Mouse (Mus musculus) CH12.LX (cell line): ENCODE measurements around the gene Dvl2. TPM values are rescaled to one million over a fixed set of nuclear protein-coding genes. Genes with fewer than 3 reads are reported as not detected.

Experiments
- DNase-seq: peaks from one replicate; pipeline ENCODE4 v3.0.0-alpha.2; 2013; ENCODE audit errors: extremely low read depth
- H3K27ac ChIP-seq: 2 replicates; pipeline ENCODE4 v1.5.1; 2012; ENCODE audit warnings: low read depth, mild to moderate bottlenecking, control low read depth, moderate library complexity; ENCODE audit not compliant: insufficient read depth
- H3K27me3 ChIP-seq: replicated peaks from 2 replicates; pipeline ENCODE3; 2012; ENCODE audit warnings: inconsistent platforms
- H3K36me3 ChIP-seq, 2 experiments: replicated peaks in 1 of 2; 2 replicates each; pipeline versions ENCODE3 to v1.6.1; 2012; ENCODE audit warnings: inconsistent platforms in 1 of 2, low read length in 1 of 2, mild to moderate bottlenecking in 1 of 2, mixed read lengths in 1 of 2, moderate library complexity in 1 of 2; ENCODE audit not compliant: control insufficient read depth in 1 of 2, insufficient read depth in 1 of 2
- H3K4me1 ChIP-seq, 2 experiments: 2 replicates each; pipeline ENCODE4 v1.6.1; 2012; ENCODE audit warnings: inconsistent platforms in 1 of 2, moderate library complexity in 1 of 2; ENCODE audit not compliant: insufficient read depth in 2 of 2, control insufficient read depth in 1 of 2
- H3K4me2 ChIP-seq: 2 replicates; pipeline ENCODE4 v1.6.1; 2012; ENCODE audit warnings: low read depth, mild to moderate bottlenecking, control low read depth; ENCODE audit not compliant: poor library complexity, insufficient read depth, severe bottlenecking
- H3K4me3 ChIP-seq, 3 experiments: fragments of 150-350 bp in 1 of 3; sonication (generic) in 1 of 3; replicated peaks in 1 of 3; 2 replicates each; pipeline versions ENCODE3 to v1.5.1; 2011 to 2012; ENCODE audit warnings: low read depth in 2 of 3, low read length in 2 of 3, mild to moderate bottlenecking in 2 of 3, moderate library complexity in 2 of 3, control low read depth in 1 of 3, improper control_type of control experiment in 1 of 3, inconsistent platforms in 1 of 3, mixed read lengths in 1 of 3; ENCODE audit not compliant: poor library complexity in 1 of 3
- H3K79me2 ChIP-seq: replicated peaks from 2 replicates; pipeline ENCODE4 v1.6.1; 2012; ENCODE audit warnings: mild to moderate bottlenecking, moderate library complexity; ENCODE audit not compliant: control insufficient read depth, poor library complexity, insufficient read depth, severe bottlenecking; ENCODE audit errors: extremely low read depth
- H3K9ac ChIP-seq: 2 replicates; pipeline ENCODE4 v1.6.1; 2012; ENCODE audit warnings: low read depth, mild to moderate bottlenecking, control low read depth, moderate library complexity; ENCODE audit not compliant: insufficient read depth
- H3K9me3 ChIP-seq: replicated peaks from 2 replicates; pipeline ENCODE3; 2012; ENCODE audit warnings: low read length, inconsistent platforms, mixed read lengths
- BHLHE40 ChIP-seq: IDR thresholded peaks from 2 replicates; pipeline ENCODE4 v1.6.1; 2011; ENCODE audit warnings: mild to moderate bottlenecking, low read depth, low read length, improper control_type of control experiment
- CHD1 ChIP-seq: IDR thresholded peaks from 2 replicates; pipeline ENCODE4 v1.6.1; 2012; ENCODE audit warnings: low read depth, low read length, improper control_type of control experiment, inconsistent platforms
- CTCF ChIP-seq, 2 experiments: IDR thresholded peaks in 1 of 2; conservative IDR thresholded peaks in 1 of 2; 2 replicates each; pipeline ENCODE4 v1.5.1; 2011 to 2012; ENCODE audit warnings: low read depth in 2 of 2, low read length in 2 of 2, improper control_type of control experiment in 1 of 2, inconsistent platforms in 1 of 2, mild to moderate bottlenecking in 1 of 2, moderate library complexity in 1 of 2
- EP300 ChIP-seq: IDR thresholded peaks from 2 replicates; pipeline ENCODE4 v1.6.1; 2011; ENCODE audit warnings: low read length, improper control_type of control experiment
- GABPA ChIP-seq: IDR thresholded peaks from 2 replicates; pipeline ENCODE4 v1.6.1; 2012; ENCODE audit warnings: low read depth, low read length, improper control_type of control experiment, inconsistent platforms; ENCODE audit not compliant: insufficient replicate concordance
- KAT2A ChIP-seq: IDR thresholded peaks from 2 replicates; pipeline ENCODE4 v1.6.1; 2012; ENCODE audit warnings: low read length, improper control_type of control experiment, inconsistent platforms; ENCODE audit not compliant: insufficient replicate concordance
- MEF2A ChIP-seq: IDR thresholded peaks from 2 replicates; pipeline ENCODE4 v1.6.1; 2014; ENCODE audit warnings: low read depth, mild to moderate bottlenecking, inconsistent platforms, low read length, improper control_type of control experiment, borderline replicate concordance
- MYC ChIP-seq: IDR thresholded peaks from 2 replicates; pipeline ENCODE4 v1.6.1; 2011; ENCODE audit warnings: low read depth, mild to moderate bottlenecking, improper control_type of control experiment, low read length
- NELFE ChIP-seq: IDR thresholded peaks from 2 replicates; pipeline ENCODE4 v1.6.1; 2011; ENCODE audit warnings: low read depth, low read length, improper control_type of control experiment
- POLR2A ChIP-seq: IDR thresholded peaks from 2 replicates; pipeline ENCODE4 v1.6.1; 2011; ENCODE audit warnings: low read depth, mild to moderate bottlenecking, improper control_type of control experiment, low read length
- POLR2AphosphoS2 ChIP-seq: IDR thresholded peaks from 2 replicates; pipeline ENCODE4 v1.6.1; 2011; ENCODE audit warnings: low read depth, low read length, improper control_type of control experiment
- RAD21 ChIP-seq: IDR thresholded peaks from 2 replicates; pipeline ENCODE4 v1.6.1; 2011; ENCODE audit warnings: low read depth, mild to moderate bottlenecking, low read length, improper control_type of control experiment, moderate library complexity
- TCF12 ChIP-seq: IDR thresholded peaks from 2 replicates; pipeline ENCODE4 v1.6.1; 2014; ENCODE audit warnings: low read depth, mild to moderate bottlenecking, inconsistent platforms, low read length, improper control_type of control experiment
- UBTF ChIP-seq: IDR thresholded peaks from 2 replicates; pipeline ENCODE4 v1.6.1; 2012; ENCODE audit warnings: low read depth, mild to moderate bottlenecking, inconsistent platforms, low read length, improper control_type of control experiment, moderate library complexity
- USF1 ChIP-seq: IDR thresholded peaks from 2 replicates; pipeline ENCODE4 v1.6.1; 2014; ENCODE audit warnings: low read depth, mild to moderate bottlenecking, inconsistent platforms, low read length, improper control_type of control experiment
- USF2 ChIP-seq: conservative IDR thresholded peaks from 2 replicates; pipeline ENCODE4 v1.6.1; 2011; ENCODE audit warnings: low read depth, low read length, improper control_type of control experiment
- ZKSCAN1 ChIP-seq: IDR thresholded peaks from 2 replicates; pipeline ENCODE4 v1.6.1; 2012; ENCODE audit warnings: low read depth, inconsistent platforms, low read length, improper control_type of control experiment, borderline replicate concordance
- ZNF384 ChIP-seq: IDR thresholded peaks from 2 replicates; pipeline ENCODE4 v1.6.1; 2012; ENCODE audit warnings: low read depth, low read length, improper control_type of control experiment, inconsistent platforms
- dilution Hi-C: fragments of 300-500 bp; cut with MboI; formaldehyde crosslinking; loops from 2 replicates; pipeline ENCODE4 v1.14.3; 2020; ENCODE audit warnings: low sequenced_read_pairs; ENCODE audit not compliant: extremely low pct_unique_long_range_greater_than_20kb, extremely low pct_ligation_motif_present
- in situ Hi-C: fragments of 300-500 bp; cut with MboI; formaldehyde crosslinking; loops from 3 replicates; pipeline ENCODE4 v1.14.3; 2019; ENCODE audit warnings: low sequenced_read_pairs, low pct_ligation_motif_present, low pct_unique_long_range_greater_than_20kb, mixed read lengths
- polyA plus RNA-seq: library from polyadenylated mRNA; unstranded; fragments of >175 nt; gene quantifications from 2 replicates; pipeline ENCODE4 v1.2.1, GENCODE M21; 2012; ENCODE audit warnings: low read depth; ENCODE audit not compliant: insufficient read length
- total RNA-seq, 2 experiments: library from RNA; depleted of rRNA; stranded (reverse); fragments of 300-350 nt in 1 of 2; fragments of >200 nt in 1 of 2; gene quantifications; 2 replicates each; pipeline ENCODE4 v1.2.3; 2012 to 2014

Gene Dvl2
- total and polyA plus RNA-seq, 3 experiments: 15.1 to 30.6 (median 27.1) TPM

GRCm38 (mm10) chr11:70031321-70031670 is 30.9 kb downstream of the Dvl2 start:
- DNase-seq: no peak

GRCm38 (mm10) chr11:70038174-70038573 is 37.8 kb downstream of the Dvl2 start:
- Histone ChIP-seq H3K9ac (peak overlapping the region; percentile 19; the same call in 1 of the 2 replicates), H3K27ac (no peak overlapping the region), H3K79me2 (no peaks in the 10 kb centered on the region), H3K4me2 (peak overlapping the region; percentile 64), H3K27me3 (no peaks in the 10 kb centered on the region), H3K4me3 (no peak overlapping the region), H3K4me1 (peaks cover 10 to 17% of the 10 kb centered on the region in 2 experiments), H3K36me3 (peaks cover 0 to 36% of the 10 kb centered on the region in 2 experiments), H3K9me3 (no peaks in the 10 kb centered on the region)
- dilution Hi-C loops: no loop called here
- in situ Hi-C loops: no loop called here
- DNase-seq: peak; percentile 40
- TF ChIP-seq RAD21 (no peak), MEF2A (0 out of 2 replicates have a peak, but pooled peaks have one; percentile 27)

More at GRCm38 (mm10) chr11:70031321-70031670, 30.9 kb downstream of the Dvl2 start:
- Histone ChIP-seq H3K9me3 (no peaks in the 10 kb centered on the region), H3K4me1 (peaks cover 19 to 32% of the 10 kb centered on the region in 2 experiments)
- no peak for TF ChIP-seq ZNF384
- no peak for TF ChIP-seq CHD1
- no peak for TF ChIP-seq ZKSCAN1
- TF ChIP-seq POLR2AphosphoS2: no peak
- no peak for TF ChIP-seq GABPA
- TF ChIP-seq NELFE: no peak
- no peak for TF ChIP-seq USF1
- no peak for TF ChIP-seq TCF12
- TF ChIP-seq CTCF (conservative IDR thresholded peaks at IDR 0.05 in 1 of 2, IDR thresholded peaks at IDR 0.05 in 1 of 2; ENCODE audit: low read depth in 2 of 2, low read length in 2 of 2): no peak
- no peak for TF ChIP-seq KAT2A
- no peak for TF ChIP-seq BHLHE40
- no peak for TF ChIP-seq POLR2A
- no peak for TF ChIP-seq EP300
- TF ChIP-seq UBTF: no peak
- TF ChIP-seq USF2: no peak
- no peak for TF ChIP-seq MYC
- TF ChIP-seq, all 38 proteins: peak for 0
- Histone ChIP-seq H3K36me3 (peaks cover 11 to 24% of the 10 kb centered on the region in 2 experiments), H3K4me3 (no peak overlapping the region), H3K79me2 (no peaks in the 10 kb centered on the region), H3K9ac (no peak overlapping the region), H3K4me2 (no peak overlapping the region), H3K27me3 (peaks cover under 1% of the 10 kb centered on the region), H3K27ac (no peak overlapping the region)
- in situ Hi-C loops (no loop called here), dilution Hi-C loops (no loop called here)
